Mouse (Mus musculus): ENCODE measurements around the gene Ccdc149. TPM values are rescaled to one million over a fixed set of nuclear protein-coding genes. Genes with fewer than 3 reads are reported as not detected.
A peak's percentile ranks its signal among the peaks of the same experiment; 100 is the strongest.

Gene Ccdc149
- polyA plus RNA-seq, 1 experiment from 2014 or later: 2.5 TPM

DNA sequence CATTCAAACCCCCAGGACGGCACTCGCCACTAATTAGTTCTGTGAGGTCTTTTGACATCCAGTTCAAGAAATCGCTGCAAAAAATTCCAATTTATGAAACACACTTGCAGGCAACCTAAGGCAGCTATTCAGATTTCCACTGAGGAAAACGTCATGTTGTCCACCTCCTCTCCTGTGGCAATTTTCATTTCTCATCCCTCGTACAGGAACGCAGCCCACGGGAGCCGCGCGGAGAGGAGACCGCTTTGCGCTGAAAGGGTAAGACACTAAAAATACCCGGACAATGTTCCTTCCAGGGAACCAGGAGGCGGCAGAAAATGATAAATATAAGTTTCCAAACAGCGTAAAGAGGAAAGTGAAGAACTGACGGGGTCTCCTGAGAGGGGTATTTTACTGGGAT is 79.8 kb downstream of the Ccdc149 start:
- Histone ChIP-seq H3K4me1 (replicated peaks) (no peaks in the 10 kb centered on the region), H3K27ac (no peak overlapping the region), H3K36me3 (no peaks in the 10 kb centered on the region), H3K4me3 (no peak overlapping the region), H3K27me3 (ENCODE audit: insufficient read depth, poor library complexity, severe bottlenecking) (no peaks in the 10 kb centered on the region), H3K9me3 (no peaks in the 10 kb centered on the region)
- no peak for DNase-seq (ENCODE audit: low spot score)
- 83% methylated on average over 16 of the region's 16 CpGs for WGBS

- no peak overlapping the region for H3K4me3 ChIP-seq
- DNase-seq (ENCODE audit: low spot score): no peak
- no peak overlapping the region for H3K27ac ChIP-seq
- no peaks in the 10 kb centered on the region for H3K9me3 ChIP-seq
- H3K4me1 ChIP-seq (replicated peaks): no peaks in the 10 kb centered on the region
- no peaks in the 10 kb centered on the region for H3K27me3 ChIP-seq (ENCODE audit: insufficient read depth, poor library complexity, severe bottlenecking)
- no peaks in the 10 kb centered on the region for H3K36me3 ChIP-seq
- WGBS: 91% methylated on average over 6 of the region's 6 CpGs
Measured at GRCm38 (mm10) chr5:52390381-52390780, 80.9 kb downstream of the Ccdc149 start.

DNA sequence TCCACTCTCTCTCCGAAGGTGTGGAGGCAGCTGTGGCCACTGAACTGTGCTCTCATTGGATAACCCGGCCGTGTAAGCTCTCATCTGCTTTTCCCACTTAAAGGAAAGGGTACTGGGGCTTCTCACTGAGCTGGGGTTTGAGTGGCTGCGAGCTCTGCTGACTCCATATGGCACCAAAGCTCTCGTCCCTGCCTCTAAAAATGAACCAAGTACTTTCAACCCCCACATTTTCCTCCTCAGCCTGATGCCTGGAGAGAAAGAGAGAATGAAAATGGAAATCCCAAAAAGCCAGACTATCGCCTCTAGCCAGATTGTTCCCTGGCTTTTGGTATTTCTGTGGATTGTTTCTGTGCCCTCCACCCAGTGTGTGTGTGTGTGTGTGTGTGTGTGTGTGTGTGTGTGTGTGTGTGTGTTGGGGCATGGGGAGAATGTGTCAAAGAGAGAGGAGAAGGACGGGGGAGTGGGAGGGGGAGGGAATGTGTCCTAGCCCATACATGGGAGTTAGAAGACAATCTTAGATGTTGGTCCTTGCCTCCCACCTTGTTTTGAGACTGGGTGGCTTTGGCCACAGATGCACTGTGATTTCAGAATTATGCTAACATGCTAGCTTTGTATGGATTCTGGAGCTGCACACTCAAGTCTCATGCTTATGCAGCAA is 83.1 kb downstream of the Ccdc149 start:
- DNase-seq (ENCODE audit: low spot score): no peak
- Histone ChIP-seq H3K4me1 (replicated peaks) (no peaks in the 10 kb centered on the region), H3K9me3 (no peaks in the 10 kb centered on the region), H3K4me3 (no peak overlapping the region), H3K27ac (no peak overlapping the region), H3K36me3 (no peaks in the 10 kb centered on the region), H3K27me3 (ENCODE audit: insufficient read depth, poor library complexity, severe bottlenecking) (no peaks in the 10 kb centered on the region)
- WGBS: 70% methylated on average over 7 of the region's 7 CpGs

DNA sequence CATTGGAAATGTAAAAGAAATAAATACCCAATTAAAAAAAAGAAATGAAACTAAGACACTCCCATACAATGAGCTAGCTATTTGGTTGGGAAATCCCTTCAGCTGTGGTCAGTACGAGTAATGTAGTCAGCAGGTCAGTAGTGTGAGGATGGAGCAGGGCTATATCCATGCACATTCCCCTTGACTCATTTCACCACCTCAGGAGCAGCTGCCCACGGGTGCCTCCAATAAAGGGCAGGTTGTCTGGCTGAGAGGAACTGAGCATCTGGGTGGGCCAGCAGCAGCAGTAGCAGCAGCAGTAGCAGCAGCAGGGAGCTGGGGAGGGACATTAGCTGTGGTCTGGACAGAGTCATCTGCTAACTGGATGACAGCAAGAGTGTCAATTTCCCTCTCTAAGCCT is 85.3 kb downstream of the Ccdc149 start:
- no peaks in the 10 kb centered on the region for H3K9me3 ChIP-seq
- no peaks in the 10 kb centered on the region for H3K36me3 ChIP-seq
- no peak for DNase-seq (ENCODE audit: low spot score)
- peaks cover 5% of the 10 kb centered on the region for H3K4me1 ChIP-seq (replicated peaks)
- no peak overlapping the region for H3K4me3 ChIP-seq
- no peaks in the 10 kb centered on the region for H3K27me3 ChIP-seq (ENCODE audit: insufficient read depth, poor library complexity, severe bottlenecking)
- WGBS: 79% methylated on average over 2 of the region's 2 CpGs
- no peak overlapping the region for H3K27ac ChIP-seq

- 85% methylated on average over 5 of the region's 5 CpGs for WGBS
- DNase-seq (ENCODE audit: low spot score): no peak
- peaks cover 5% of the 10 kb centered on the region for H3K4me1 ChIP-seq (replicated peaks)
Measured at GRCm38 (mm10) chr5:52383748-52384147, 87.6 kb downstream of the Ccdc149 start.

DNA sequence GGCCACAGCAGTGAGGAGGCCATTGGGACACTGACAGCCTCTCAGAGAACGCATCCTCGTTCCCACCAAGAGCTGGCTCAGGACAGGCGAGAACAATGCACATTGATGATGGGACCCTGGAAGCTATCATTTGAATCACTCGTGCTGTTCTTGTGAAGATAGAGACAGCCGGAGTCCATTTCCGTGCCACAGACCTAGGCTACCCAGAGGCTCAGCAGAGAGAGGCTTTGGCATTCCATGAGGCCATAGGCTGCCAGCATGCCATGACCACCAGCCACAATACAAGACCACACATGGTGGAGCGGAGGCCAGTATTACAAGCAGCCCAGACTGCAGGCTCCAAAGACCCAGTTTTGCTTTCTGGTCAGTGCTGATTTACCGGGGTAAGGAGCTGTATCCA is 88.5 kb downstream of the Ccdc149 start:
- DNase-seq (ENCODE audit: low spot score): no peak
- H3K27me3 ChIP-seq (ENCODE audit: insufficient read depth, poor library complexity, severe bottlenecking): no peaks in the 10 kb centered on the region
- no peaks in the 10 kb centered on the region for H3K36me3 ChIP-seq
- H3K27ac ChIP-seq: no peak overlapping the region
- no peak overlapping the region for H3K4me3 ChIP-seq
- no peaks in the 10 kb centered on the region for H3K9me3 ChIP-seq
- H3K4me1 ChIP-seq (replicated peaks): peaks cover 5% of the 10 kb centered on the region
- WGBS: 67% methylated on average over 8 of the region's 8 CpGs

More at GRCm38 (mm10) chr5:52383748-52384147, 87.6 kb downstream of the Ccdc149 start:
- no peaks in the 10 kb centered on the region for H3K36me3 ChIP-seq
- no peak overlapping the region for H3K27ac ChIP-seq
- no peak overlapping the region for H3K4me3 ChIP-seq
- H3K27me3 ChIP-seq (ENCODE audit: insufficient read depth, poor library complexity, severe bottlenecking): no peaks in the 10 kb centered on the region
- no peaks in the 10 kb centered on the region for H3K9me3 ChIP-seq

DNA sequence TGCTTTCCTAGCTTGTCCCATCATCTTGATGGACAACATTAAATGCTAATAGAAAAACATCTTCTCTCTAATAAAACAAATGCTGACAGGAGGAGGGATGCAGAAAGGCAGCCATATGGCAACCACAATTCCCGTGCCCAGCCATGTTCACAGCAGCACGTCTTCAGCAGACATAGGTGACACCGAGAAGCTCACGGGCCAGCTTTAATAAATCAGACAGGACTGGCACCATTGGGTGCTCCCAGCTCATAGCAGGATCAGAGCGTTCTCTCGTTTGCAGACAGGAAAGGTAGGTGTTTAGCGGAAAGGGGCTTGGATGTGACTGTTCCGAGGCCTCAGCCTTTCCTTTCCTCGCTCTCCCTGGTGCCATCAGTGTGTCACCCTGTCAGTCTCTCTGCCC is 95.5 kb downstream of the Ccdc149 start:
- Histone ChIP-seq H3K4me3 (no peak overlapping the region), H3K27ac (no peak overlapping the region; the same call in 1 of the 2 replicates), H3K27me3 (ENCODE audit: insufficient read depth, poor library complexity, severe bottlenecking) (no peaks in the 10 kb centered on the region), H3K9me3 (no peaks in the 10 kb centered on the region), H3K4me1 (replicated peaks) (peaks cover 4% of the 10 kb centered on the region; the same call in 1 of the 2 replicates), H3K36me3 (no peaks in the 10 kb centered on the region)
- 87% methylated on average over 9 of the region's 9 CpGs for WGBS
- no peak for DNase-seq (ENCODE audit: low spot score)

DNA sequence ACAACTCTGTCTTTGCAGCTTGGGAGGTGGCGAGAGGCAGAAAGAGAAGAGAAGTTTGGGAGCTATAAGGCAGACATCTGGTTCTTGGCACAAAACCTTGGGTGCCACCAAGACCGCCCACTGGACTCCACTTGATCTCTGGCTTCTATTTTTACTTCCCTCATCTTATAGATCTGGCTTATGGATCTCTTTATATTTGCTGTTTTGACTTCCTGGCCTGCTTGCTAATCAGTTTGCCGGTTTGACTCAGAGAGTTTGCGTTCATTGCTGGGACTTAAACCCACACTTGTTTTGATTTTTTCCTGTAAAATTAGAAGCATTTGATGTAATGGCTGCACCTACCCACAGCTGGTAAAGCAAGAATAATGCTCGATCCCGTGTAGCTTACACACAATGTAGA is 100.4 kb downstream of the Ccdc149 start:
- no peak for DNase-seq (ENCODE audit: low spot score)

GRCm38 (mm10) chr5:52367866-52368840 is 103.2 kb downstream of the Ccdc149 start:
- Histone ChIP-seq H3K27ac (peak overlapping the region; percentile 84), H3K27me3 (ENCODE audit: insufficient read depth, poor library complexity, severe bottlenecking) (peaks cover 25% of the 10 kb centered on the region), H3K4me1 (replicated peaks) (peaks cover 22% of the 10 kb centered on the region), H3K4me3 (peak overlapping the region; percentile 35), H3K9me3 (0 out of 2 replicates have a peak, but pooled peaks cover 5% of the 10 kb centered on the region), H3K36me3 (no peaks in the 10 kb centered on the region)
- DNase-seq (ENCODE audit: low spot score): peak; percentile 31
- WGBS: 49% methylated on average over 63 of the region's 63 CpGs

More for the DNA sequence above, 100.4 kb downstream of the Ccdc149 start:
- whole genome bisulfite sequencing: 92% methylated on average over 6 of the region's 6 CpGs
- Histone ChIP-seq H3K4me3 (no peak overlapping the region), H3K9me3 (0 out of 2 replicates have a peak, but pooled peaks cover 5% of the 10 kb centered on the region), H3K36me3 (no peaks in the 10 kb centered on the region), H3K27me3 (ENCODE audit: insufficient read depth, poor library complexity, severe bottlenecking) (peaks cover 25% of the 10 kb centered on the region), H3K27ac (no peak overlapping the region), H3K4me1 (replicated peaks) (peaks cover 6% of the 10 kb centered on the region; the same call in 1 of the 2 replicates)

DNA sequence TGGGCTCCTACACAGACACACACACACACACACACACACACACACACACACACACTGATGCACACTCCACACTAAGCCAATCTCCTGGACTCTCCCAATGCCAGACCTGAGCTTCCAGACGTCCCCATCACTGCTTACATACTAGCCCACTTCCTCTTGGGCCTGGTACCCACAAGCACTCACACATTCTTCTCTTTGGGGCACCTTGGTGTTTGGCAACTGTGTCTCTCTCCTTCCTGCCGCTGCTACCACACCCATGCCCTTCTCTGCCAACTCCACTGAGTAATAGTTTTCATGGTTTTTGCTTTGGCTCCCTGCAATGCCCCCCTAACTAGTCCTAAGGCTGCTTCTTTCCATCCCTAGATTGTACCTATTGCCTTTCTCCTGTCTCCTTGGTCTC is 104.7 kb downstream of the Ccdc149 start:
- H3K4me3 ChIP-seq: no peak overlapping the region
- 75% methylated on average over 2 of the region's 2 CpGs for WGBS
- H3K9me3 ChIP-seq: 0 out of 2 replicates have a peak, but pooled peaks cover 5% of the 10 kb centered on the region
- DNase-seq (ENCODE audit: low spot score): no peak
- no peak overlapping the region for H3K27ac ChIP-seq
- no peaks in the 10 kb centered on the region for H3K36me3 ChIP-seq
- H3K4me1 ChIP-seq (replicated peaks): peaks cover 31% of the 10 kb centered on the region
- H3K27me3 ChIP-seq (ENCODE audit: insufficient read depth, poor library complexity, severe bottlenecking): peaks cover 25% of the 10 kb centered on the region

DNA sequence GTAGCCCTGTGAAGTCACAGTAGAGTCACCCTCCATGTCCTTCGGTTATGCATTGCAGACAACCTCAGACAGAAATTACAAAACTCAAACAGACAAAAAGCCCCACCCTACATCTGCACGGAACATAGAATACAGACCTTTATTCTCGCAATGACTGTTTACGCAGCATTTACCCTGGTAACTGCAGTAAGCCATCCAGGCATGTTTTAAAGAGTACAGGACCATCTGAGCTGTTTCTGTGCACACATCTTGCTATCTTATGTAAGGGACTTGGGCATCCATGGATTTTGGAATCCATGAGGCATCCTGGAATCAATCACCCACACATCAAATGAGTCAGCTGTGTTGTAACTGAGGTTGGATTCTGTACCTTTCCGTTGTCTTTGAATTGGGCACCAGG is 105.4 kb downstream of the Ccdc149 start:
- DNase-seq (ENCODE audit: low spot score): no peak
- no peak overlapping the region for H3K4me3 ChIP-seq
- H3K27me3 ChIP-seq (ENCODE audit: insufficient read depth, poor library complexity, severe bottlenecking): peaks cover 25% of the 10 kb centered on the region
- H3K4me1 ChIP-seq (replicated peaks): peaks cover 31% of the 10 kb centered on the region
- no peak overlapping the region for H3K27ac ChIP-seq
- 0 out of 2 replicates have a peak, but pooled peaks cover 5% of the 10 kb centered on the region for H3K9me3 ChIP-seq
- 96% methylated on average over 5 of the region's 5 CpGs for WGBS
- no peaks in the 10 kb centered on the region for H3K36me3 ChIP-seq

DNA sequence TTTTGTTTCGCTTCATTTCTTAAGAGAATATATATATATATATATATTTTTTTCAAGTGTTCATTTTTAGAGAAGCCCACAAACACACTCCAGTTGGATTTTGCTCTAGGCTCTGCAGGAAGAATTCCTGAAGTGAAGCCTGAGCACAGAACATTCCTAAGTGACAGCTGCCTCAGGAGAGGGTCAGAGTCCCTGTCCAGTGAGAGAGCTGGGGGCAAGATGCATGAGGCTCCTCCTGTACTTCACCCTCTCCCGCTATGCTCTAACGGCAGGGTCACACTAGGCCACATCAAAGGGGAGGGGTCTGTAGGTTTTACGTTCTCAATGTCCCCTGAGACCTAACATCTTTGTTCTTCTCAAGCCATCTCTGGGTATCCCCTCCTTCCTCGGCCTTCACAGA is 106.8 kb downstream of the Ccdc149 start:
- Histone ChIP-seq H3K4me3 (no peak overlapping the region), H3K4me1 (replicated peaks) (peaks cover 39% of the 10 kb centered on the region), H3K9me3 (0 out of 2 replicates have a peak, but pooled peaks cover 5% of the 10 kb centered on the region), H3K27me3 (ENCODE audit: insufficient read depth, poor library complexity, severe bottlenecking) (peaks cover 20% of the 10 kb centered on the region), H3K36me3 (no peaks in the 10 kb centered on the region), H3K27ac (no peak overlapping the region)
- no peak for DNase-seq (ENCODE audit: low spot score)
- WGBS: 47% methylated on average over 5 of the region's 5 CpGs

Measured in hindbrain, embryonic 10.5 days (tissue).